Mouse (Mus musculus) megakaryocyte, adult 5-6 weeks (primary cell): ENCODE measurements around the gene Tbc1d9b. TPM values are rescaled to one million over a fixed set of nuclear protein-coding genes. Genes with fewer than 3 reads are reported as not detected.
A peak's percentile ranks its signal among the peaks of the same experiment; 100 is the strongest.

ENCODE experiments used
- ATAC-seq: 2 replicates; pipeline ENCODE4 v1.8.0; 2016; ENCODE audit warnings: mild to moderate bottlenecking, inconsistent platforms; ENCODE audit not compliant: poor library complexity, severe bottlenecking
- total RNA-seq, 2 experiments: library from RNA; stranded (forward) in 1 of 2; stranded (reverse) in 1 of 2; fragments of 153-499, 151-499 nt in 1 of 2; fragments of 221-1000, 200-1000 nt in 1 of 2; gene quantifications; 2 replicates each; pipeline versions ENCODE4 v1.2.3 to v1.2.4; 2015 to 2017

Tbc1d9b gene
- total RNA-seq, 2 experiments from 2014 or later, result 23.5 to 30.9 TPM

GRCm38 (mm10) chr11:50174111-50174729 is 43.0 kb downstream of the Tbc1d9b start, which contains the start of gene Mrnip:
Mrnip (plus strand) TSS chr11:50174444.
- peak; percentile 28 for ATAC-seq

DNA sequence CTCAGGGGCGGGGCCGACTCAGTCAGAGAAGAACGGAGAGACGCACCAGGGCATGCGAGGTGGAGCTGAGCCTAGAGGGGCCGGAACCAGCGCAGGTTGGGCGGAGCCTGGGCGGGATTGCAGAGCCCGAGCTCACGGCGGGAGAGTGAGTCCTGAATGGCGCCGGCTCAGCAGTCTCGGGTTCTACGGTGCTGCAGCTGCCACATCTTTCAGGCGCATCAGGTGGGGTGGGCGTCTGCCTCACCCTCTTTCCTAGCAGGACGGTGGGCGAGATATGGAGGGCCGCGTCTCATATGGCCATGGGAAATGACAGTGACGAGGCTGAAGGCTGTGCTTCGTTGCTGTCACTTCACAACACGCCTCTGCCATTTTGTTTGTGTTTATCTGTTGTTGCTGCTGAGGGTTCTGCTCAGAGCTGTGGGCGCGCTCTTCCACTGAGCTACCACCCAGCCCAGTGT is 43.6 kb downstream of the Tbc1d9b start:
- ATAC-seq, result peak; percentile 100

- ATAC-seq, result no peak
These were observed 45.2 kb downstream of the Tbc1d9b start for GRCm38 (mm10) chr11:50176351-50176750.

DNA sequence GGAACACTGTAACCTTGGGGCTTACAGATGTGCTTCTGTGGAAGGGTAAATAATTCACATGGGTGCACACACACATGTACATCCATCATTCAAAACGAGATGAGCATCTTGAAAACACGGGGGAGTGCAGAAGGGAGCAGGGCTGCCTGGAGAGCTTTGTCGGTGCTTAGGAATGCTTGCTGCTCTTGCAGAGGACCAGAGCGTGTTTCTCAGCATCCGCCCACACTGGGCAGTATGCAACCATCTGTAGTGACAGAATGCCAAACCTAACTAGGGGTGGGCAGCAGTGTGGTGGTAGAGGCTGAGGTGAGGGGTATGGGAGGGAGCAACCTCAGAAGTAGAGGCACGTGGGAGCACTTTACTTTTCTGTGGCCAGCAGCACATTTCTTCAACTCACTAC is 45.9 kb downstream of the Tbc1d9b start:
- no peak for ATAC-seq

DNA sequence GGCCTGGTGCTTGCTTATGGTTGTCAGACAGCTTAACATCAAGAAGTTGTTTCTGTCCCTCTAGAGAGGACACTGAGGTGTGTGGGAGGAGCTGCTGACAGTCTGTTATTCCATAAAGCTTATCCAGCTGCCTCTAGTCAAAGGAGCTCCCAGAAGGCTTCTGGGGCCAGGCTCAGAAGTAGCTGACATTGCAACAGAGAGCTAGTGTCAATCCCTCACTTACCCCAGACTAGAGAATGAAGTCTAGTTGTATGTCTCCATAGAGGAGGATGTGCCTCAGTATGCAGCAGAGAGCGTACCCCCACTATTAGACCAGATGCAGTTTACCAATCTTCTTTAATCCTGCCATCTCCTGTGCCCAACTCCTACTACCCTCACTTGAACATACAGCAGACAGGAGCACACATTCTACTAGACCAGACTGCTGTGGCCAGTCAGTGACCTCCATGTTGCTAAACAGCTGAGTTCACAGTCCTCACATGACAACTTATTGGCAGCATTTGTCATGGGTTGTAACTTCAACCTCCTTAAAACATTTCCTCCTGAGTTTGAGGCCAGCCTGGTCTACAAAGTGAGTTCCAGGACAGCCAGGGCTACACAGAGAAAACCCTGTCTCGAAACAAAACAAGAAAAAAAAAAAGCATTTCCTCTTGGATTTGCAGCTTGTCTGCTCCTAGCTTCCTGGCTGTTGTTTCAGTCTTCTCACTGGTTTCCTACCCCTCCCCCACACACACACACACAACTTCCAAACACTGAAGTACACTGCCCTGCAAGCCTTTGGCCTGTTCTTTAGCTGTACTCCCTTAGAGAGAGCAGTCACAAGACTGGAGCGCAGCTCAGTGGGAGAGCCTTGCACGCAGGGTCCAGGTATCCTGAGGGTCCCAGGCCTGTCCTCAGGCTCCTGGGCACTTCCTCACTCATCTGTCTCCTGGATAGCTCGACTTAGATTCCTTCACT is 47.6 kb downstream of the Tbc1d9b start:
- no peak for ATAC-seq

DNA sequence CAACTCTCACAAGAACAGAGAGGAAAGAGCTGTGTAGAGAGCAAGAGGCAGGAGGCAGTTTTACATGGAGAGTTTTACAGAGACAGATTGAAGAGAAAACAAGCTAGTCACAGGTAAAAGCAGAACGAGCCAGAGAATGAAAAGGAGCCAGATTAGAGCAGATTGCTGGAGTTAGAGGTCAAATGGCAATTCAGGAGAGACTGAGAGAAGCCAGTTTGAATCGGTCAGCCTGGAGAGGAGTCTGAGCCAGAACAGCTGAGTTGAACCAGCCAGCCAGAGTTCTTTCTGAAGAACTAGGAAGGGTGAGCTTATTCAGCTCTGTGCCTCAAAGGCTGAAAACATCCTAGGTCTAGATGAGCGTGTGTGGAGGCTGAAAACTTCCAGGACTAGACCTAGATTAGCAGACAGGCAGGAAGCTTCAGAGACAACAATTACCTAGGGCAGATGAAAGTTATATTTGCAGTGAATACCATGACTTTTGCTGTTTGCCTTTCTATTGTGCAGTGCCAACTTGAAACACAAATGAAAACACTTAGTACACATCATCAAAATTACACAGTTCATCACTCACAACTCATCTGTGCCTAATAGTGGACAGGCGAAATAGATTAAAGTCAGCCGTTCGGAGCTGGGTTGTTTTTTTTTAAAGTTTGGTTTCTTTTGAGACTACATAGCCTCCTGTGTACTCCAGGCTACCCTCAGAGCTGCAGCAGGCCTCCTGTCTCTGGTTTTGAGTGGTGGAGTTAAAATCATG is 49.5 kb downstream of the Tbc1d9b start:
- no peak for ATAC-seq

DNA sequence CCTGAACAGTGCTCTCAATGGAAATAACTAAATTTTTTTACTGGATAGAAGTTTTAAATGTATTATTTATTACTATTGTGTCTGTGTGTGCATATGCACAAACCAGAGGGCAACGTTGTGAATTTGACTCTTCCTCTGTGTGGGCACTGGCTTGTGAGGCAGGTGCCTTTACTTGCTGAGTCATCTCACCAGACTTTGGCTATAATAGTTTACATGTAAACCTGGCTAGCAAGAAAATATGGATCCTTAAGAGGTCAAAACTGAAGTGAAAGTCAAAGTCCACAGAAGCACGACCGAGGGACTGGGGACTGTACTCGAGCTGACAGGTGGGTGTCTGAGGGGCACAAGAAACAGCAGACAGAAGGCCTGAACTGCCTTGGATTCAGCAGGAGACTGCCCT is 51.5 kb downstream of the Tbc1d9b start:
- ATAC-seq, result no peak

GRCm38 (mm10) chr11:50184788-50185187 is 53.6 kb downstream of the Tbc1d9b start:
- no peak for ATAC-seq

- no peak for ATAC-seq
These were observed 57.5 kb downstream of the Tbc1d9b start for GRCm38 (mm10) chr11:50188682-50189081.

DNA sequence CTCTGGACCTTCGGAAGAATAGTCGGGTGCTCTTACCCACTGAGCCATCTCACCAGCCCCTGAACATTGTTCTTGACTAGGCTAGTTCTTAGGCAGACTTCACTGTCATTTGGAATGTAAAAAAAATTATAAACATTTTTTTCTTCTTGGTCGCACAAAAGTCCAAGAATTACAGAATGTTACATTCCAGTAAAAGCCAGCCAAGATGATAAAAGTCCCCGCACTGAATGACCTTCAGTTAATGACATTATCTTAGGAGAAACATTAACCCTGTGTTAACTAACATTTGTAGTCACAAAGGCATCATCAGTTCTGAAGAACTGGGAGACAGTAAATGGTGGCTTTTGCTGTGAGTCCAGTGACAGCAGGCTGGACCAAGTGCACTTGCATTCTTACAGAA is 59.2 kb downstream of the Tbc1d9b start:
- no peak for ATAC-seq

GRCm38 (mm10) chr11:50192278-50192677 is 61.1 kb downstream of the Tbc1d9b start:
- no peak for ATAC-seq

DNA sequence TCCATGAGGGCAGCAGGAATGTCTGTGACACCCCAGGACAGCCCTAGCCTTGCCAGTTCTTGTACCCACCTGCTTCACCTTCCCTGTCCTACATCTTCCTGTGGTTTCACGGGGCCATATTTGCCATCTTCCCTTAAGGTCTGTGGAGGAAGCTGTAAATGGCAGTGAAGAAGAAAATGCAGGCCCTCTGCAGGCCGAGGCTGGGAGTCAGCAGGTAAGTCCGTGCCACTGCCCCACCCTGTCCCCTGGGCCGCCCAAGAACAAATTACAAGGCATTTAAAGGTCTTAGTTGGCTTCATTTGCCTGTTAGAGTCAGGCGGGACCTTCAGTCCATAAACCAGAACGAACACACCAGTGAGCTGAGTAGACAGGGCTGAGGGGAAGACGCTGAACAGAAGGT is 62.9 kb downstream of the Tbc1d9b start:
- ATAC-seq, result no peak

DNA sequence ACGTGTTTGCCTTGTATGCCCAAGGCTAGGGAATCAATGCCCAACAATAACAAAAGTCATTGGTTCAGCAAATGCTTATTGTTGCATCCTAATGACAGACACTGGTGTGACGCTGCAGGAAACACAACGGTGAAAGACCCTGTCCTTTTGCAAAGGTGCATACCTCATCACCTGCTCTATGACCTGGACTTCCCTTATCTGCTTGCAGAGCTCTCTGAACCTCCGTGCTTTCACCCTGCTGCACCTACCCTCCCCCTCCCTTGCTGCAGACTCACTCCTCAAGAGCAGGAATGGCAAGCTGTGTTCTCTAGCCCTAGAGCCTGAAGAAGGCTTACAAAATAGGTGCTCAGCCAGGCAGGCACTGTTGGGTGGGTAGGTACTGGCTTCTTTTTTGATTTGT is 63.6 kb downstream of the Tbc1d9b start:
- no peak for ATAC-seq

GRCm38 (mm10) chr11:50197500-50197899 is 66.3 kb downstream of the Tbc1d9b start:
- no peak for ATAC-seq

DNA sequence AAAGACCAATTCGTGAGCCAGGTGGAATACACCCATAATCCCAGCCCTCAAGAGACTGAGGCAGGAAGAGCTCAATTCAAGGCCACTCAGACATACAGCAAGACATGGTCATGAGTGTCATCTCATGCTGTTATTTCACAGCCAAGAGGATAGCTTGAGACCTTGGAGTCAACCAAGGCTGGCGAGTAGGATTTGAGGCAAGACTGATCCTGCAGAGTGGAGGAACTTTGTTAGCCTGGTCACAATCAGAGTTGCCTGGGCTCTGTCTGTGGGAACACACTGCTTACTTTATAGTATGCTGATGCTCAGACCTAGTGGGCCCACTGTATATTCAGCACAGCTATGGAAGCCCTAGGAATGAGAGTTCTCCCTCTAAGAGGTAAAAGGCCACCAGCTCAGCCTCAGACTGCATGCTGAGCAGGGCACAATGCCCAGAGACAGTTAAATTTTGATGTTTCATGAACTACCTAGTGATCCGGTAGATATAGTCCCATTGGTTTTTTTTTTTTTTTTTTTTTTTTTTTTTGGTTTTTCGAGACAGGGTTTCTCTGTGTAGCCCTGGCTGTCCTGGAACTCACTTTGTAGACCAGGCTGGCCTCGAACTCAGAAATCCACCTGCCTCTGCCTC is 67.1 kb downstream of the Tbc1d9b start:
- no peak for ATAC-seq

- ATAC-seq, result no peak
These were observed 67.7 kb downstream of the Tbc1d9b start for GRCm38 (mm10) chr11:50198916-50199315.

DNA sequence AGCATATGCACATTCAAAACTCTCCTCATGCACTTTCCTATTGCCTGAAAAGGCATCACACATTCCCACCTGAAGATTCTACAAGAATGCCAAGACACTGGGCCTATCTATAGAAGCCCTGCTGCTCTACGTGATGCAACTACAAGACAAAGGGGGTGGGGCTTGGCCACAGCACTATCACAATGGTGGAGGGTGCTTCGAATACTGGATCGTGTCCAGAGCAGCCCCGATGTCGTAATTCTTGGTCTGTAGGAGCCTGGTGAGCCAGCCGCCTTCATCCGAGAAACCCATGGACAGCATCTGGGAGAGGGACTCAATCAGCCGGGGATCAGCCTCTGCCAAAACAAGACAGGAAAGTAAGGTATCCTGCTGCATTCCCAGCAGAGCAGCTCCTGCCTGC is 69.4 kb downstream of the Tbc1d9b start:
- no peak for ATAC-seq

DNA sequence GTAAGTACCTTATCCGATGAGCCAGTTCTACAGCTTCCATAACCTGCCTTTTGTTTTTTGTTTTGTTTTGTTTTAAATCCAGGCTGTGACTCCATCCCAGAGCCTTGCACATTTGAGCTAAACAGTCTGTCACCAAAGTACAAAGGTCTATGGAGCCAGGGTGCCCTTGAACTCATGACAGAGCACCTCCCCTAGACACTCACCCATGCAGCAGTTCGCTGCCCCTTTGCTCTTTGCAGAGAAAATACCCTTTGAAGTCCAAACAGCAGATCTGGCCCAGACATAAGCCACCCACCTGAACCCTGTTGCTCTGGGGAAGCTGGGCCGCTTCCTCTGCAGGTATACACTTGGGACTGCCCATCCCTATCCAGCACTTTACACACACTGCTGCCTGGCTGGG is 70.4 kb downstream of the Tbc1d9b start:
- no peak for ATAC-seq

DNA sequence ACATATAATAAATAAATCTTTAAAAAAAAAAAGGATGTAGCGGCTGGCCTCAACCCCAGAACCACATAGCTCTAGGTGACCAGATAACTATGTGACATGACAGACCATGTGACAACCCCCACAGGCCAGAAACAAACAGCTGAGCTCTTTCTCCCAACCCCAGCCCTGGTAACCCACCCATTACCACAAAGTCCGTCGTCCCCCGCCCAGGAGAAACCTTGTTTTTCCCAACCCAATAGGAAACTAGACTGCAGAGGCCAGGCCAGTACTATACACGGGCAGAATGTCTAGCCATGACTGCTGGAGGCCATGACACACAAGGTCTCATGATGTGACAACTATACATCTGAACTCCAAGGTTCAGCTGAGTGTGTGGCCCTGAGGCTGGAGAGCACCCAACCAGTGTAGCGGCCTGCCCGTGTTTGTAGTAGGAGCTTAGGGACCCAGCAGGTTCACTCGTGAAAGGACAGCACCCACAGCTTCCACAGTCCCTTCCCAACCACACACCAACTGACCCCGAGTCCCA is 72.2 kb downstream of the Tbc1d9b start:
- no peak for ATAC-seq

- no peak for ATAC-seq
These were observed 74.2 kb downstream of the Tbc1d9b start for GRCm38 (mm10) chr11:50205434-50205833.

GRCm38 (mm10) chr11:50206037-50206436 is 74.8 kb downstream of the Tbc1d9b start:
- no peak for ATAC-seq
